Mouse (Mus musculus): ENCODE results near the gene Asb8.

GRCm38 (mm10) chr15:98154631-98155030 lies 10.8 kb downstream of the Asb8 start:
- no peak for TF ChIP-seq CTCF (conservative IDR thresholded peaks at IDR 0.05; ENCODE audit: low read length)
- TF ChIP-seq NANOG (IDR thresholded peaks at IDR 0.05; ENCODE audit: borderline replicate concordance, low read length): no peak
